Mouse (Mus musculus) cerebellum, adult 2 months (tissue): Measurements from ENCODE around the gene Olfr591. TPM values are rescaled to one million over a fixed set of nuclear protein-coding genes. Genes with fewer than 3 reads are reported as not detected.

Experiments
- DNase-seq, 2 experiments: peaks; one replicate each; pipeline ENCODE4 v3.0.0; 2021
- H3K27ac ChIP-seq: fragments of 200-500 bp; 2 replicates; pipeline ENCODE4 v1.5.1; 2012; ENCODE audit warnings: low read length, control low read depth, inconsistent platforms; ENCODE audit not compliant: insufficient read depth
- H3K27me3 ChIP-seq: fragments of 200-500 bp; 2 replicates; pipeline ENCODE4 v1.6.1; 2012; ENCODE audit warnings: inconsistent platforms, mild to moderate bottlenecking, low read length, moderate library complexity; ENCODE audit not compliant: control insufficient read depth, insufficient read depth
- H3K4me1 ChIP-seq: fragments of 200-500 bp; 2 replicates; pipeline ENCODE4 v1.6.1; 2011; ENCODE audit warnings: low read length; ENCODE audit not compliant: control insufficient read depth, insufficient read depth
- H3K4me3 ChIP-seq: fragments of 200-500 bp; replicated peaks from 2 replicates; pipeline ENCODE3; 2011; ENCODE audit warnings: mild to moderate bottlenecking, low read depth, low read length, control low read depth; ENCODE audit not compliant: insufficient read depth
- CTCF ChIP-seq: fragments of 200-500 bp; IDR thresholded peaks from 2 replicates; pipeline ENCODE4 v1.5.1; 2011; ENCODE audit warnings: low read depth, mild to moderate bottlenecking, control low read depth, low read length, moderate library complexity, borderline replicate concordance; ENCODE audit not compliant: insufficient read depth
- POLR2A ChIP-seq: fragments of 200-500 bp; IDR thresholded peaks from 2 replicates; pipeline ENCODE4 v1.6.1; 2011; ENCODE audit warnings: low read length, control low read depth, borderline replicate concordance; ENCODE audit not compliant: insufficient read depth
- WGBS: fragments of 180-500 bp; shearing (Covaris S2); methylation state at CpG from one replicate; pipeline ENCODE4 v1.1.7; 2018; 5-methylcytosine and 5-hydroxymethylcytosine counted together
- polyA plus RNA-seq: library from polyadenylated mRNA; depleted of rRNA; stranded (reverse); fragments of >200 nt; gene quantifications from 2 replicates; pipeline ENCODE4 v1.2.3, GENCODE M21; 2012; rRNA removed

Olfr591 gene
- polyA plus RNA-seq, 1 experiment: not detected

DNA sequence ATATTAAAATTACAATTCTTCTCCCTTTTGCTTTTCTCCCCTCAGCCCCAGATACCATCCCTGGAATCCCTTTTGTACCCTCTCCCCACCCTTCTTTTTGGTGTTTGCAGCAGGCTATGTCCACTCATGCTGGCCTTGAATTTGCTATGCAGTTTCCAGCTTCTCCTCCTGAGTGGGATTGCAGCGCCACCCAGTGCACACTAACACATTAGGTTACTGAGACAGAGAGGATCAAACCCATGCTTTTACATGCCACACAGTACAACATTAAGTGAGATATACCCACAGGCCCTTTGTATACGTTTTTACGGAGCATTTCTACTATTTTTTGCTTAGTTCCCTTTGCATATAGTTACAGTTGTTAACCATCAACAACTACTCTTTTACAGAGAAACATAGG, 58.7 kb downstream of the Olfr591 start:
- Histone ChIP-seq H3K27me3 (no peaks in the 10 kb centered on the region), H3K27ac (no peak overlapping the region), H3K4me1 (no peaks in the 10 kb centered on the region), H3K4me3 (no peak overlapping the region)
- no peak for DNase-seq
- WGBS: 44% methylated on average over 3 of the region's 3 CpGs
- TF ChIP-seq CTCF: no peak
- TF ChIP-seq POLR2A: no peak

Other genes starting within 250 kb of the Olfr591 start
- not detected in 2 replicates for gene Olfr573-ps1, start 235.8 kb downstream of the Olfr591 start, polyA plus RNA-seq
- gene Olfr574, start 229.9 kb downstream of the Olfr591 start, polyA plus RNA-seq: not detected in 2 replicates
- not detected in 2 replicates for gene Olfr575, start 219.6 kb downstream of the Olfr591 start, polyA plus RNA-seq
- gene Olfr576, start 215.7 kb downstream of the Olfr591 start, polyA plus RNA-seq: not detected in 2 replicates
- not detected in 2 replicates for gene Olfr577, start 202.4 kb downstream of the Olfr591 start, polyA plus RNA-seq
- not detected in 2 replicates for gene Olfr578, start 189.0 kb downstream of the Olfr591 start, polyA plus RNA-seq
- gene Olfr582, start 140.3 kb downstream of the Olfr591 start, polyA plus RNA-seq: not detected in 2 replicates
- not detected in 2 replicates for gene Olfr583, start 127.0 kb downstream of the Olfr591 start, polyA plus RNA-seq
- not detected in 2 replicates for gene Olfr584, start 96.5 kb downstream of the Olfr591 start, polyA plus RNA-seq
- gene Olfr585, start 80.6 kb downstream of the Olfr591 start, polyA plus RNA-seq: not detected in 2 replicates
- gene Olfr586, start 52.7 kb downstream of the Olfr591 start, polyA plus RNA-seq: not detected in 2 replicates
- not detected in 2 replicates for gene Olfr588-ps1, start 37.5 kb downstream of the Olfr591 start, polyA plus RNA-seq
- not detected in 2 replicates for gene Olfr589, start 22.0 kb downstream of the Olfr591 start, polyA plus RNA-seq
- gene Olfr592, start 6.5 kb upstream of the Olfr591 start, polyA plus RNA-seq: not detected in 2 replicates
- gene Olfr593, start 33.5 kb upstream of the Olfr591 start, polyA plus RNA-seq: not detected in 2 replicates
- gene Olfr594, start 38.7 kb upstream of the Olfr591 start, polyA plus RNA-seq: not detected in 2 replicates
- not detected in 2 replicates for gene Usp17ld, start 74.2 kb upstream of the Olfr591 start, polyA plus RNA-seq
- gene Olfr596, start 127.3 kb upstream of the Olfr591 start, polyA plus RNA-seq: not detected in 2 replicates
- not detected in 2 replicates for gene Olfr597, start 138.0 kb upstream of the Olfr591 start, polyA plus RNA-seq
- gene Olfr598, start 145.2 kb upstream of the Olfr591 start, polyA plus RNA-seq: not detected in 2 replicates
- gene Olfr599, start 157.6 kb upstream of the Olfr591 start, polyA plus RNA-seq: not detected in 2 replicates
- gene Olfr600, start 171.3 kb upstream of the Olfr591 start, polyA plus RNA-seq: not detected in 2 replicates
- not detected in 2 replicates for gene Olfr601, start 184.3 kb upstream of the Olfr591 start, polyA plus RNA-seq
- gene Olfr603, start 207.8 kb upstream of the Olfr591 start, polyA plus RNA-seq: not detected in 2 replicates
- gene Usp17lc, start 236.7 kb upstream of the Olfr591 start, polyA plus RNA-seq: not detected in 2 replicates